Mouse (Mus musculus) erythroid progenitor cell, adult 5-6 weeks (primary cell): ENCODE measurements around the gene Eif2b5. TPM values are rescaled to one million over a fixed set of nuclear protein-coding genes. Genes with fewer than 3 reads are reported as not detected.
"Not testable (repeated sequence)": the region's sequence is repeated elsewhere in the genome, so short reads cannot be mapped to it uniquely, and the experiment has no call there.

Experiments
- ATAC-seq: replicated peaks from 2 replicates; pipeline ENCODE4 v1.8.0; 2016; ENCODE audit warnings: moderate number of reproducible peaks, mild to moderate bottlenecking, moderate TSS enrichment, inconsistent platforms; ENCODE audit not compliant: poor library complexity, low FRiP score, severe bottlenecking
- total RNA-seq, 2 experiments: library from RNA; stranded (forward) in 1 of 2; stranded (reverse) in 1 of 2; fragments of 150-400 nt in 1 of 2; fragments of 186-747, 209-891 nt in 1 of 2; gene quantifications; 2 replicates each; pipeline versions ENCODE4 v1.2.3 to v1.2.4; 2015 to 2017; ENCODE audit warnings: low replicate concordance in 2 of 2

The Eif2b5 gene
- total RNA-seq (2015; ENCODE audit: low replicate concordance) = 33.2 and 54.9 TPM in 2 replicates
- total RNA-seq (2017; ENCODE audit: low replicate concordance) = 11.5 and 18.9 TPM in 2 replicates

GRCm38 (mm10) chr16:20498677-20499475 lies at the start of gene Eif2b5:
Gene Eif2b5 (plus strand): TSS chr16:20498817.
- peak; percentile 90 for ATAC-seq

GRCm38 (mm10) chr16:20451774-20452173 lies 46.8 kb upstream of the Eif2b5 start:
- ATAC-seq = no peak

GRCm38 (mm10) chr16:20454155-20454654 lies 44.4 kb upstream of the Eif2b5 start:
- ATAC-seq = no peak

- no peak for ATAC-seq
Measured at GRCm38 (mm10) chr16:20456106-20456505, 42.5 kb upstream of the Eif2b5 start.

- ATAC-seq = not testable (repeated sequence)
Measured at GRCm38 (mm10) chr16:20458736-20459135, 39.9 kb upstream of the Eif2b5 start.

- no peak for ATAC-seq
Measured at GRCm38 (mm10) chr16:20464725-20465124, 33.9 kb upstream of the Eif2b5 start.

- ATAC-seq = no peak
Measured at GRCm38 (mm10) chr16:20470981-20471380, 27.6 kb upstream of the Eif2b5 start.

- no peak for ATAC-seq
Measured at GRCm38 (mm10) chr16:20471686-20472085, 26.9 kb upstream of the Eif2b5 start.

- no peak for ATAC-seq
Measured at GRCm38 (mm10) chr16:20473748-20474147, 24.9 kb upstream of the Eif2b5 start.

- ATAC-seq = no peak
Measured at GRCm38 (mm10) chr16:20474211-20474610, 24.4 kb upstream of the Eif2b5 start.

- ATAC-seq = no peak
Measured at GRCm38 (mm10) chr16:20474786-20475185, 23.8 kb upstream of the Eif2b5 start.

- no peak for ATAC-seq
Measured at GRCm38 (mm10) chr16:20475335-20475734, 23.3 kb upstream of the Eif2b5 start.

- no peak for ATAC-seq
Measured at GRCm38 (mm10) chr16:20476857-20477256, 21.8 kb upstream of the Eif2b5 start.

- no peak for ATAC-seq
Measured at GRCm38 (mm10) chr16:20477270-20477669, 21.3 kb upstream of the Eif2b5 start.

- no peak for ATAC-seq
Measured at GRCm38 (mm10) chr16:20478504-20478903, 20.1 kb upstream of the Eif2b5 start.

- ATAC-seq = not testable (repeated sequence)
Measured at GRCm38 (mm10) chr16:20479026-20479760, 19.4 kb upstream of the Eif2b5 start.

- ATAC-seq = no peak
Measured at GRCm38 (mm10) chr16:20480115-20480514, 18.5 kb upstream of the Eif2b5 start.

- ATAC-seq = no peak
Measured at GRCm38 (mm10) chr16:20481746-20482145, 16.9 kb upstream of the Eif2b5 start.

GRCm38 (mm10) chr16:20483716-20484115 lies 14.9 kb upstream of the Eif2b5 start:
- ATAC-seq = not testable (repeated sequence)

GRCm38 (mm10) chr16:20485061-20485460 lies 13.6 kb upstream of the Eif2b5 start:
- ATAC-seq = no peak

- no peak for ATAC-seq
Measured at GRCm38 (mm10) chr16:20486048-20486447, 12.6 kb upstream of the Eif2b5 start.
